Mouse (Mus musculus) midbrain, embryonic 14.5 days (tissue): ENCODE measurements around the gene Parp16. TPM values are rescaled to one million over a fixed set of nuclear protein-coding genes. Genes with fewer than 3 reads are reported as not detected.
A peak's percentile ranks its signal among the peaks of the same experiment; 100 is the strongest.

Source experiments
- ATAC-seq: fragments of 200-750 bp; cut with Nextera tagmentation; 2 replicates; pipeline ENCODE4 v1.8.0; 2017; ENCODE audit warnings: moderate number of reproducible peaks, moderate library complexity; ENCODE audit not compliant: low FRiP score, low TSS enrichment
- DNase-seq: peaks from one replicate; pipeline ENCODE4 v3.0.0-alpha.2; 2015
- H3K27ac ChIP-seq: fragments of 300-500 bp; sonication (generic); replicated peaks from 2 replicates; pipeline ENCODE4 v1.5.1; 2014; ENCODE audit warnings: mild to moderate bottlenecking, low read depth, low read length, moderate library complexity
- H3K27me3 ChIP-seq: fragments of 300-500 bp; sonication (generic); 2 replicates; pipeline ENCODE4 v1.6.1; 2014; ENCODE audit warnings: low read length, control low read depth, mixed read lengths; ENCODE audit not compliant: control insufficient read depth, insufficient read depth
- H3K36me3 ChIP-seq: fragments of 300-500 bp; sonication (generic); 2 replicates; pipeline ENCODE4 v1.6.1; 2014; ENCODE audit warnings: low read length, control low read depth; ENCODE audit not compliant: control insufficient read depth, insufficient read depth
- H3K4me1 ChIP-seq: fragments of 300-500 bp; sonication (generic); 2 replicates; pipeline ENCODE4 v1.6.1; 2014; ENCODE audit warnings: mild to moderate bottlenecking, antibody characterized with exemption, low read length, control low read depth; ENCODE audit not compliant: control insufficient read depth, insufficient read depth
- H3K4me2 ChIP-seq: fragments of 300-500 bp; sonication (generic); 2 replicates; pipeline ENCODE4 v1.6.1; 2014; ENCODE audit warnings: mild to moderate bottlenecking, low read length, moderate library complexity
- H3K4me3 ChIP-seq: fragments of 300-500 bp; sonication (generic); replicated peaks from 2 replicates; pipeline ENCODE4 v1.5.1; 2014; ENCODE audit warnings: low read depth, low read length
- H3K9ac ChIP-seq: fragments of 300-500 bp; sonication (generic); replicated peaks from 2 replicates; pipeline ENCODE4 v1.6.1; 2014; ENCODE audit warnings: mild to moderate bottlenecking, low read length, moderate library complexity
- H3K9me3 ChIP-seq: fragments of 300-500 bp; sonication (generic); 2 replicates; pipeline ENCODE4 v1.6.1; 2016; ENCODE audit warnings: low read length, control low read depth, mixed read lengths; ENCODE audit not compliant: control insufficient read depth
- WGBS: fragments of 180-500 bp; shearing (Covaris S2); extraction: QIAGEN DNeasy Blood & Tissue Kit; methylation state at CpG from one replicate; pipeline ENCODE4 v1.1.7; 2014; 5-methylcytosine and 5-hydroxymethylcytosine counted together
- polyA plus RNA-seq: library from polyadenylated mRNA; unstranded; fragments of >200 nt; fragmentation: Nextera tagmentation; extraction: Ambion mirVana; gene quantifications from 2 replicates; pipeline ENCODE4 v1.2.1, GENCODE M21; 2014

Parp16 gene
- polyA plus RNA-seq, 1 experiment from 2014 or later: 5.2 TPM

DNA sequence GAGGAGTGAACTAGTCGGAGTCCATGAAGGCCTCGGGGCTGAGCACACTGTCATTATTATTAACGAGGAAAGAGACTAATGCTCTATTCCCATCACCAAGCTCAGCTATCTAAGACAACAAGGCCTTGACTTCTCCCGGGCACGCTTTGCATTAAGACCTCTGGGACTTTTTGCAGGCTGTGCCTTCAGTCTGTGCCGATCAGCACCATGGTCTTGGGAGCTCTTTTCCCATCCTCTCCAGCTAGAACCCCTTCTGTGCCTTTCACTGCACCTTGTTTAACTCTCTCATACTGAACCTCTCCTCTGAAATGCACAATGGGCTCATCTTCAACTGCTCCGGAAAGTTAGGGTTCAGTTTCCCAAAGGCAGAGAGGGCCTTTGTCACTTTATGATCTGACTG, 4.8 kb upstream of the Parp16 start:
- WGBS: 50% methylated on average over 7 of the region's 7 CpGs
- Histone ChIP-seq H3K4me2 (no peak overlapping the region), H3K27ac (no peak overlapping the region), H3K4me3 (no peak overlapping the region), H3K9ac (no peak overlapping the region), H3K27me3 (no peaks in the 10 kb centered on the region), H3K4me1 (peaks cover 12% of the 10 kb centered on the region), H3K36me3 (peaks cover 11% of the 10 kb centered on the region), H3K9me3 (no peaks in the 10 kb centered on the region)
- DNase-seq: no peak
- no peak for ATAC-seq

DNA sequence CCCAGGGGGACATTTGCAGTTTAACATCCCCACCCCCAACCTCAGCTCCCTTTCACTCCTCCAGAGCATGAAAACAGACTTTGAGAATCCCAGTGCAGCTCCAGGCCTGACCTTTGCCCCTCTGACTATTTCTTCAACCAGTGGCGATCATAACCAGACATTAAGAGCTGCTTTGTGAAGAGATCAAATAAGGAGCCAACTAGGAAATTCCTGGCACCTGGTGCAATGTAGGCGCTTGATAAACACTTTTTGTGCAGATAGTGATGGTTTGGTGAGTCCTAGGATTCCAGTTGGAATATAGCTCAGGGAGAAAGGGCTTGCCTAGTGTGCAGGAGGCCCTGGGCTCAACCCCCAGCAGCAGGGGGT, 3.8 kb upstream of the Parp16 start:
- Histone ChIP-seq H3K36me3 (0 out of 2 replicates have a peak, but pooled peaks cover 2% of the 10 kb centered on the region), H3K4me2 (no peak overlapping the region), H3K4me3 (no peak overlapping the region), H3K9me3 (no peaks in the 10 kb centered on the region), H3K27me3 (no peaks in the 10 kb centered on the region), H3K4me1 (peaks cover 12% of the 10 kb centered on the region), H3K27ac (no peak overlapping the region), H3K9ac (no peak overlapping the region)
- ATAC-seq (no peak), DNase-seq (no peak)
- WGBS: 21% methylated on average over 2 of the region's 2 CpGs

DNA sequence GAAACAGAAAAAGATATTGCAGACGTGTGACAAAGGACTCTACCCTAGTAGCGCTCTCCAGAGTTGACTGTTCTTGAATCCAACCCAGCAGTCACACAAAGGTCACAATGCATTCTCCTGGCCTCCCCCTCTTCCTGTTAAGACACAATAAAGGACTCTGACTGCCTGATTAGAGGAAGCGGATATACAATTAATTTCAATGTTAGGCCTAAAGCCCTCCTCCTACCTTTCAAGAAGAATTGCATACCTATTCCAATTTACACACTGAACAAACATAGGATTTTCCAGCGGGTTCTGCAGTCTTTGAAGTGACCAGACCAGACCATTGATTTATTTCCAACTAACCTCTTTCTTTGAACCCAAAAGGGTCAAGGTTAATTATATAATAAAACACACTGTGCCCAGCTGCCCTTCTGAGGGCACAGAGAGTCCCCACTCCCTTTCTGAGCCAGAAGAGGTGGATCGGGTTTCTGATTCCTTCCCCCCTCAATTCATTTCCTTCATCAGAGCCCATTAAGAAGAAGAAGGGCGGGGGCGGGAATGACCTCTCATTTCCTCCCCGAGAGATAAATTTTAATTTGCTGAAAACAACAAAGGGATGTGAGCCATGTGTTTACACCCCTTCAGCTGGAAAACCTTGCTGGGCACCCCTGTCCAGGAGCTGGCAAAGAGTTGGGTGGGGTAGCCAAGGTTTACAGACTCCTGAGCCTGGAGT, 3.2 kb upstream of the Parp16 start:
- H3K27ac ChIP-seq: no peak overlapping the region
- H3K9me3 ChIP-seq: no peaks in the 10 kb centered on the region
- no peak overlapping the region for H3K4me2 ChIP-seq
- no peak overlapping the region for H3K9ac ChIP-seq
- H3K4me1 ChIP-seq: peaks cover 12% of the 10 kb centered on the region
- H3K27me3 ChIP-seq: no peaks in the 10 kb centered on the region
- WGBS: 27% methylated on average over 8 of the region's 8 CpGs
- ATAC-seq (no peak), DNase-seq (no peak)
- H3K4me3 ChIP-seq: no peak overlapping the region
- H3K36me3 ChIP-seq: no peaks in the 10 kb centered on the region

DNA sequence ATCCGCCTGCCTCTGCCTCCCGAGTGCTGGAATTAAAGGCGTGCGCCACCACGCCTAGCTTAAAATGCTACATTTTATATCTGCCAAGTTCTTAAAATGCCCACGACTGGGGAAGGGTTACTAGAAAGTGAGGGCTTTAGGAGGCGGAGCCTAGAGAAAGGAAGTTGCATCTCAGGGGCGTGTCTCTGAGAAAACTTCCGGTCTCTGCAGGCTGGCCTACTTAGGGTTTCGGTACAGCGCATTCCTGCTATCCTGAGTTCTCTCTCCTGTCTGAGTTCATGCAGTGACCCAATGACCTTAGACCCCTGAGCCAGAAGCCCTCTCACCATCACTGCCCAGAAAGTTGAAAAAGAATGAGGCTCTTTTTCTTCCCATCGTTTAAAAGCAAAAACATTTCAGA, 1.9 kb upstream of the Parp16 start:
- no peak overlapping the region for H3K4me2 ChIP-seq
- H3K4me3 ChIP-seq: no peak overlapping the region
- no peaks in the 10 kb centered on the region for H3K27me3 ChIP-seq
- WGBS: 73% methylated on average over 12 of the region's 12 CpGs
- H3K9ac ChIP-seq: no peak overlapping the region
- H3K4me1 ChIP-seq: peaks cover 12% of the 10 kb centered on the region
- no peak overlapping the region for H3K27ac ChIP-seq
- ATAC-seq (no peak), DNase-seq (no peak)
- no peaks in the 10 kb centered on the region for H3K9me3 ChIP-seq
- H3K36me3 ChIP-seq: no peaks in the 10 kb centered on the region

DNA sequence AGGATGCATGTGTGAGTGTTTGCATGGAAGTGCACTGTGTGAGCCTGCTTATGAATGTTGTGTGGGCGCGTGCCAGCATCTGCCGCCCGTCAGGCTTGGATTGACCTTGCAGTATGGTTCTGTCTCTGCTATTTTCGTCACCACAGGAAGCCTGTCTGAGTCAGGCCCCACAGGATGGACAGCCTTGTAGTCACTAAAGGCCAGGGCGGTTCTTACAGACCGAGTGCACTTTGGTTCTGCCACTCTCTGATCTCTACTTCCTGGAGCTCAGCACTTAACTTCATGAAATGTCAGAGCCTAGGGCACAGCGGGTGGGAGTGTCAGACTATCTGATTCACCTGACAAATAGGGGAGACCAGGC, 448 bp downstream of the Parp16 start:
- no peaks in the 10 kb centered on the region for H3K36me3 ChIP-seq
- peak overlapping the region; percentile 77 for H3K27ac ChIP-seq
- H3K4me3 ChIP-seq: no peak overlapping the region
- no peaks in the 10 kb centered on the region for H3K9me3 ChIP-seq
- ATAC-seq (no peak), DNase-seq (peak; percentile 38)
- H3K9ac ChIP-seq: no peak overlapping the region
- peaks cover 12% of the 10 kb centered on the region for H3K4me1 ChIP-seq
- H3K4me2 ChIP-seq: no peak overlapping the region
- 48% methylated on average over 8 of the region's 8 CpGs for WGBS
- H3K27me3 ChIP-seq: no peaks in the 10 kb centered on the region

DNA sequence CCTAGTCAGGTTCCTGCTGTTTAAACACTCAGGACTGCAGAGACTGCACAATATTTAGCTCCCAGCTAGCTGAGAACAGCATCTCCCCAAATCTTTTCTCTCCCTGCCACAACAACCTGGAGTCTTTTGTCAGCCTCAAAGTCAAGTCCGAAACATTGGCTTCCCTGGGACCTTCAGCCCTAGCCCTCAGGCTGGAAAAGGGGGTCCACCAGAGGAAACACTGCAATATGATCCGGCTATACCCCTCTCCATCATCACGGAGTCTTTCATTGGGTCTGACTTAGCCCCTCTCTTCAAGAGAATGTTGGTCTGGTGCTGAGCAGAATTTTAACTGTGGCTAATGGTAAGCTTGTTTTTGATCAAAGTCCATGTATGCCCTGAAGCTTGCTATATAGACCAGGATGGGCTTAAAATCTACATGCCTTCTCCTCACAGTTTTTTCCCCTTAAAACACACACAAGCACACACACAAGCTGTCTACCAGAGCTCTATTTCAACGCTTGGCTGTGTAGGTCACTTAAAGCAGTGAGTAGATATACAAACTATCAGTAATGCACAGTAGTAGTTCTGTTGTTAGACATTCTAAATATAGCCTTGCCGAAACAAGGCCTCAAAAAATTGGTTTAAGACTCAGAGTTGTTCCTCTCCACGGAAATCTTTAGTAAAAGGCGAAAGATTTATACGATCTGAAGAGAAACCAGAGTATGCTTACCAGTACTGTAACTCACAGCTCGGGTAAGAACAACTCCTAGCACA, 1.0 kb downstream of the Parp16 start:
- 5% methylated on average over 9 of the region's 9 CpGs for WGBS

DNA sequence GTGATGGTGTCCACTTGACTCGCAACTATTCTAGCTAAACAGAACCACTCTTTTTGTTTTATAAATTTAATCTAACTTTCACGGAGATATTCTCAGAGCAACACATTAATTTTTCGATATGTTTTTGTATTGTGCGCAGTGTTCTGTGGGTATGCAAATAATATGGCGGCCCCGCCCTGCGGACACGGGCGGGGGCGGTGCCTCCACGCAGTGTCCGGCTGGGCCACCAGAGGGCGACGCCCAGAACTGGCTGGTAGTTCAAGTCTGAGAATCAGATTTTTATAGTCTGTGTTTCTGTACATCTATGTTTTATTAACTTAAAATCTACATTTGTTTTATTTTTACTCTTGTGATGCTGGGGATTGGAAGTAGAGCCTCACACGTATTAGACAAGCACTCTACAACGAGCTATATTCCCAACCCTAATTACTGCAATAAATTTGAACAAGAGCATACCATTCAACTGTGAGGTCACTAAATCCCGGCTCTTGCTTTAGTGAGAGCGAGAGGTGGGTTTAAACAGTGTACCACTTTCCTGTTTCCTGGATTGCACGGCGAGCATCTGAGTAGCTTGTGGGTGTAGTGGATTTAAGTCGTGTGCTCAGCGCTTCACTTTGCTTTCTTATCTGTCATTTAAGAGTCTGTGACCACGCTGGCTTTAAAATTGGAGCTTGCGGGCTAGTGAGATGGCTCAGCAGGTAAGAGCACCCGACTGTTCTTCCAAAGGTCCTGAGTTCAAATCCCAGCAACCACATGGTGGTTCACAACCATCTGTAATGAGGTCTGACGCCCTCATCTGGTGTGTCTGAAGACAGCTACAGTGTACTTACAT, 1.8 kb downstream of the Parp16 start:
- no peaks in the 10 kb centered on the region for H3K36me3 ChIP-seq
- H3K27me3 ChIP-seq: no peaks in the 10 kb centered on the region
- ATAC-seq (peak; percentile 85), DNase-seq (peak; percentile 94)
- peak overlapping the region; percentile 77 for H3K27ac ChIP-seq
- no peaks in the 10 kb centered on the region for H3K9me3 ChIP-seq
- no peak overlapping the region for H3K9ac ChIP-seq
- H3K4me3 ChIP-seq: peak overlapping the region; percentile 14; the same call in 1 of the 2 replicates
- H3K4me2 ChIP-seq: peak overlapping the region; percentile 38
- 22% methylated on average over 26 of the region's 26 CpGs for WGBS
- 0 out of 2 replicates have a peak, but pooled peaks cover 5% of the 10 kb centered on the region for H3K4me1 ChIP-seq

More for the DNA sequence above, 1.0 kb downstream of the Parp16 start:
- Histone ChIP-seq H3K4me1 (peaks cover 12% of the 10 kb centered on the region), H3K27ac (peak overlapping the region; percentile 77), H3K4me3 (peak overlapping the region; percentile 14; the same call in 1 of the 2 replicates), H3K9me3 (no peaks in the 10 kb centered on the region), H3K4me2 (peak overlapping the region; percentile 38), H3K9ac (no peak overlapping the region), H3K27me3 (no peaks in the 10 kb centered on the region), H3K36me3 (no peaks in the 10 kb centered on the region)
- ATAC-seq (peak; percentile 80), DNase-seq (peak; percentile 81)

DNA sequence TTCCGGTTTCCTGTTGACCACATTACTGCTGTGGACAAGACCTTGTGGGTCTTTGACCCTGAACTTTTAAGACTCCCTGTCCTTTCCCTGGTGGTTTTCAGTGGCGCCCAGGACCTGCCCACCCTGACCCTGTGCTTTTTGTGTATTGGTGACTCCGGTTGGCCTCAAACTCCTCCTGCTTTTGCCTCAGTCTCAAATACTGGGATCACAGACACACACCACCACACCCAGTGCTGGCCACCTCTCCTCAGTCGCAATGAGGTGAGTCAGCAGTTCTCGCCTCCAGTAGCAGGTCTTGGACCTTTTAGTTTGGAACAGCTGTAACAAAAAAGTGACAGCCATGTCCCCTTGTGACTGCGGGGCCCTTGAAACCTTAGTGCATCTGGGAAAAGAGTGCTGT, 2.7 kb downstream of the Parp16 start:
- no peaks in the 10 kb centered on the region for H3K27me3 ChIP-seq
- WGBS: 82% methylated on average over 6 of the region's 6 CpGs
- no peaks in the 10 kb centered on the region for H3K36me3 ChIP-seq

More for the DNA sequence above, 2.7 kb downstream of the Parp16 start:
- H3K4me2 ChIP-seq: no peak overlapping the region
- no peaks in the 10 kb centered on the region for H3K9me3 ChIP-seq
- DNase-seq: no peak
- H3K4me3 ChIP-seq: no peak overlapping the region
- no peak overlapping the region for H3K27ac ChIP-seq
- ATAC-seq: no peak
- H3K4me1 ChIP-seq: no peaks in the 10 kb centered on the region
- no peak overlapping the region for H3K9ac ChIP-seq
